Mouse (Mus musculus): Measurements from ENCODE around the gene Rhof.

GRCm38 (mm10) chr5:123104769-123105168 lies 27.7 kb downstream of the Rhof start:
- no peak for TF ChIP-seq CTCF (IDR thresholded peaks at IDR 0.05; ENCODE audit: extremely low read depth, insufficient read depth, insufficient read length, insufficient replicate concordance)
- TF ChIP-seq POLR2A (IDR thresholded peaks at IDR 0.05; ENCODE audit: low read depth, low read length), result no peak

All from spleen, adult 2 months (tissue).